Mouse (Mus musculus): ENCODE data around the gene Cd24a. TPM values are rescaled to one million over a fixed set of nuclear protein-coding genes. Genes with fewer than 3 reads are reported as not detected.
A peak's percentile ranks its signal among the peaks of the same experiment; 100 is the strongest.

The Cd24a gene
- polyA plus RNA-seq, 1 experiment, result 1.9 TPM

GRCm38 (mm10) chr10:43557630-43558165 is 20.4 kb upstream of the Cd24a start:
- no peak overlapping the region for H3K27ac ChIP-seq (ENCODE audit: insufficient read depth, low read depth, low read length)
- no peaks in the 10 kb centered on the region for H3K4me1 ChIP-seq (ENCODE audit: control insufficient read depth, insufficient read depth, low read length)
- TF ChIP-seq POLR2A (IDR thresholded peaks at IDR 0.05; ENCODE audit: borderline replicate concordance, low read depth, low read length) (no peak), CTCF (IDR thresholded peaks at IDR 0.05; ENCODE audit: low read depth, low read length) (no peak)
- H3K4me3 ChIP-seq (ENCODE audit: insufficient read depth, low read length), result no peak overlapping the region

- Histone ChIP-seq H3K27ac (ENCODE audit: insufficient read depth, low read depth, low read length) (no peak overlapping the region), H3K4me1 (ENCODE audit: control insufficient read depth, insufficient read depth, low read length) (no peaks in the 10 kb centered on the region), H3K4me3 (ENCODE audit: insufficient read depth, low read length) (no peak overlapping the region)
- TF ChIP-seq POLR2A (IDR thresholded peaks at IDR 0.05; ENCODE audit: borderline replicate concordance, low read depth, low read length) (no peak), CTCF (IDR thresholded peaks at IDR 0.05; ENCODE audit: low read depth, low read length) (no peak)
Observed at GRCm38 (mm10) chr10:43559313-43559712, 18.8 kb upstream of the Cd24a start.

GRCm38 (mm10) chr10:43560765-43561164 is 17.3 kb upstream of the Cd24a start:
- Histone ChIP-seq H3K27ac (ENCODE audit: insufficient read depth, low read depth, low read length) (no peak overlapping the region), H3K4me1 (ENCODE audit: control insufficient read depth, insufficient read depth, low read length) (no peaks in the 10 kb centered on the region), H3K4me3 (ENCODE audit: insufficient read depth, low read length) (no peak overlapping the region)
- TF ChIP-seq CTCF (IDR thresholded peaks at IDR 0.05; ENCODE audit: low read depth, low read length) (no peak), POLR2A (IDR thresholded peaks at IDR 0.05; ENCODE audit: borderline replicate concordance, low read depth, low read length) (no peak)

- Histone ChIP-seq H3K27ac (ENCODE audit: insufficient read depth, low read depth, low read length) (no peak overlapping the region), H3K4me3 (ENCODE audit: insufficient read depth, low read length) (no peak overlapping the region), H3K4me1 (ENCODE audit: control insufficient read depth, insufficient read depth, low read length) (no peaks in the 10 kb centered on the region)
- TF ChIP-seq POLR2A (IDR thresholded peaks at IDR 0.05; ENCODE audit: borderline replicate concordance, low read depth, low read length) (no peak), CTCF (IDR thresholded peaks at IDR 0.05; ENCODE audit: low read depth, low read length) (no peak)
Observed at GRCm38 (mm10) chr10:43561311-43561710, 16.8 kb upstream of the Cd24a start.

- Histone ChIP-seq H3K4me3 (ENCODE audit: insufficient read depth, low read length) (no peak overlapping the region), H3K27ac (ENCODE audit: insufficient read depth, low read depth, low read length) (no peak overlapping the region), H3K4me1 (ENCODE audit: control insufficient read depth, insufficient read depth, low read length) (no peaks in the 10 kb centered on the region)
- TF ChIP-seq CTCF (IDR thresholded peaks at IDR 0.05; ENCODE audit: low read depth, low read length) (no peak), POLR2A (IDR thresholded peaks at IDR 0.05; ENCODE audit: borderline replicate concordance, low read depth, low read length) (no peak)
Observed at GRCm38 (mm10) chr10:43574352-43574751, 3.7 kb upstream of the Cd24a start.

- Histone ChIP-seq H3K27ac (ENCODE audit: insufficient read depth, low read depth, low read length) (no peak overlapping the region), H3K4me1 (ENCODE audit: control insufficient read depth, insufficient read depth, low read length) (no peaks in the 10 kb centered on the region), H3K4me3 (ENCODE audit: insufficient read depth, low read length) (no peak overlapping the region)
- TF ChIP-seq POLR2A (IDR thresholded peaks at IDR 0.05; ENCODE audit: borderline replicate concordance, low read depth, low read length) (no peak), CTCF (IDR thresholded peaks at IDR 0.05; ENCODE audit: low read depth, low read length) (peak; percentile 81)
Observed at GRCm38 (mm10) chr10:43574956-43575355, 3.1 kb upstream of the Cd24a start.

- H3K4me1 ChIP-seq (ENCODE audit: control insufficient read depth, insufficient read depth, low read length), result no peaks in the 10 kb centered on the region
- H3K4me3 ChIP-seq (ENCODE audit: insufficient read depth, low read length), result peak overlapping the region; percentile 34; the same call in 1 of the 2 replicates
- no peak overlapping the region for H3K27ac ChIP-seq (ENCODE audit: insufficient read depth, low read depth, low read length)
- no peak for TF ChIP-seq CTCF (IDR thresholded peaks at IDR 0.05; ENCODE audit: low read depth, low read length)
- TF ChIP-seq POLR2A (IDR thresholded peaks at IDR 0.05; ENCODE audit: borderline replicate concordance, low read depth, low read length), result no peak
Observed at GRCm38 (mm10) chr10:43577299-43577996, 636 bp upstream of the Cd24a start.

- Histone ChIP-seq H3K4me3 (ENCODE audit: insufficient read depth, low read length) (peak overlapping the region; percentile 60), H3K27ac (ENCODE audit: insufficient read depth, low read depth, low read length) (no peak overlapping the region), H3K4me1 (ENCODE audit: control insufficient read depth, insufficient read depth, low read length) (no peaks in the 10 kb centered on the region)
- no peak for TF ChIP-seq POLR2A (IDR thresholded peaks at IDR 0.05; ENCODE audit: borderline replicate concordance, low read depth, low read length)
- no peak for TF ChIP-seq CTCF (IDR thresholded peaks at IDR 0.05; ENCODE audit: low read depth, low read length)
Observed at GRCm38 (mm10) chr10:43578366-43578753, 276 bp downstream of the Cd24a start.

GRCm38 (mm10) chr10:43578754-43579380 is 783 bp downstream of the Cd24a start:
- no peaks in the 10 kb centered on the region for H3K4me1 ChIP-seq (ENCODE audit: control insufficient read depth, insufficient read depth, low read length)
- peak overlapping the region; percentile 60 for H3K4me3 ChIP-seq (ENCODE audit: insufficient read depth, low read length)
- TF ChIP-seq CTCF (IDR thresholded peaks at IDR 0.05; ENCODE audit: low read depth, low read length) (no peak), POLR2A (IDR thresholded peaks at IDR 0.05; ENCODE audit: borderline replicate concordance, low read depth, low read length) (no peak)
- H3K27ac ChIP-seq (ENCODE audit: insufficient read depth, low read depth, low read length), result no peak overlapping the region

All from bone marrow macrophage, adult 2 months (primary cell).